Mouse (Mus musculus): ENCODE data around the gene Tex19.1. TPM values are rescaled to one million over a fixed set of nuclear protein-coding genes. Genes with fewer than 3 reads are reported as not detected.

Tex19.1 gene
- total and polyA plus RNA-seq, 3 experiments: 0.57 to 0.95 TPM; not detected in 1

DNA sequence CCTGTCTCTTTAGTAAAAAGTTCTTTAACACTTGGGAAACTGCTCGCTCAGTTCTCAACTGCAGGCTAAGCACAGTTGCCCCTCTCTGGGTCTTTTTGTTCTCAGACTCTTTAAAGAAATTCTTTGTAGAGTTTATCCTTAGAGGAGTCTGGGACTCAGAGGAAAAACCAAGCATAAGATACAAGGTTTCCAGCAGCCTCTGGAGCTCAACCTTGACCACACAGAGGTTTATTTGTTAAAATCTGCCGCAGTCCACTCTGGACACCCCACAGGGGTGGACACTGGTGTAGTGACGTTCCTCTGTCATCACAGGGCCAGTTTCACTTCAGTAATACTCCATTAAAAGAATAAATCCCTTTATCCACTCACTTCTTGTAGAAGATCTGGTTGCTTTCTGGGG is 27.4 kb upstream of the Tex19.1 start, which contains the start of gene Tex19.2:
TSS of gene Tex19.2 (minus strand) at position 101 of the 400 bp plus-strand sequence.
- no peak within 1 kb of the TSS for H3K9ac ChIP-seq (ENCODE audit: insufficient read depth, low read depth)
- in situ Hi-C loops (cut with MboI; ENCODE audit: low pct_ligation_motif_present, low pct_unique_long_range_greater_than_20kb, low sequenced_read_pairs) (no loop called here), dilution Hi-C loops (cut with MboI; ENCODE audit: extremely low pct_ligation_motif_present, extremely low pct_unique_long_range_greater_than_20kb, low sequenced_read_pairs) (no loop called here)
- H3K27ac ChIP-seq (ENCODE audit: insufficient read depth, low read depth): no peak within 1 kb of the TSS
- H3K4me3 ChIP-seq (replicated peaks in 1 of 3; ENCODE audit: low read depth in 2 of 3, low read length in 2 of 3, poor library complexity in 1 of 3): no peak within 1 kb of the TSS
- no peaks in the 10 kb centered on the region for H3K27me3 ChIP-seq (replicated peaks)
- peaks cover 0 to 13% of the 10 kb centered on the region in 2 experiments; a peak in 3 of 4 replicates for H3K4me1 ChIP-seq (ENCODE audit: control insufficient read depth in 1 of 2, insufficient read depth in 2 of 2)
- no peaks in the 10 kb centered on the region for H3K79me2 ChIP-seq (replicated peaks; ENCODE audit: control insufficient read depth, extremely low read depth, insufficient read depth, poor library complexity, severe bottlenecking)
- H3K9me3 ChIP-seq (replicated peaks; ENCODE audit: low read length): no peaks in the 10 kb centered on the region
- TF ChIP-seq MYC (IDR thresholded peaks at IDR 0.05; ENCODE audit: low read depth, low read length) (no peak), TBP (conservative IDR thresholded peaks at IDR 0.05; ENCODE audit: low read depth, low read length) (no peak), EP300 (IDR thresholded peaks at IDR 0.05; ENCODE audit: low read length) (no peak), CTCF (conservative IDR thresholded peaks at IDR 0.05 in 1 of 2, IDR thresholded peaks at IDR 0.05 in 1 of 2; ENCODE audit: low read depth in 2 of 2, low read length in 2 of 2) (no peak), JUN (IDR thresholded peaks at IDR 0.05; ENCODE audit: insufficient read depth, low read depth, low read length) (no peak), GABPA (IDR thresholded peaks at IDR 0.05; ENCODE audit: insufficient replicate concordance, low read depth, low read length) (no peak), ZNF384 (IDR thresholded peaks at IDR 0.05; ENCODE audit: low read depth, low read length) (no peak), POLR2A (IDR thresholded peaks at IDR 0.05; ENCODE audit: low read depth, low read length) (no peak), MAZ (IDR thresholded peaks at IDR 0.05; ENCODE audit: low read depth, low read length) (no peak), SIN3A (IDR thresholded peaks at IDR 0.05; ENCODE audit: low read length) (no peak), MAFK (IDR thresholded peaks at IDR 0.05; ENCODE audit: insufficient replicate concordance, low read length) (no peak), RCOR1 (conservative IDR thresholded peaks at IDR 0.05; ENCODE audit: low read depth, low read length) (no peak), NRF1 (IDR thresholded peaks at IDR 0.05; ENCODE audit: low read depth, low read length) (no peak), CHD2 (IDR thresholded peaks at IDR 0.05; ENCODE audit: low read length) (no peak), UBTF (IDR thresholded peaks at IDR 0.05; ENCODE audit: low read depth, low read length) (no peak), JUND (conservative IDR thresholded peaks at IDR 0.05; ENCODE audit: low read depth, low read length) (no peak), NELFE (IDR thresholded peaks at IDR 0.05; ENCODE audit: low read depth, low read length) (no peak), MXI1 (IDR thresholded peaks at IDR 0.05; ENCODE audit: low read depth, low read length) (no peak)
- no peaks in the 10 kb centered on the region for H3K36me3 ChIP-seq (replicated peaks in 1 of 2; ENCODE audit: control insufficient read depth in 1 of 2, insufficient read depth in 1 of 2, low read length in 1 of 2)
- no peak for DNase-seq (ENCODE audit: extremely low read depth)
- no peak within 1 kb of the TSS for H3K4me2 ChIP-seq (ENCODE audit: insufficient read depth, low read depth, poor library complexity, severe bottlenecking)

DNA sequence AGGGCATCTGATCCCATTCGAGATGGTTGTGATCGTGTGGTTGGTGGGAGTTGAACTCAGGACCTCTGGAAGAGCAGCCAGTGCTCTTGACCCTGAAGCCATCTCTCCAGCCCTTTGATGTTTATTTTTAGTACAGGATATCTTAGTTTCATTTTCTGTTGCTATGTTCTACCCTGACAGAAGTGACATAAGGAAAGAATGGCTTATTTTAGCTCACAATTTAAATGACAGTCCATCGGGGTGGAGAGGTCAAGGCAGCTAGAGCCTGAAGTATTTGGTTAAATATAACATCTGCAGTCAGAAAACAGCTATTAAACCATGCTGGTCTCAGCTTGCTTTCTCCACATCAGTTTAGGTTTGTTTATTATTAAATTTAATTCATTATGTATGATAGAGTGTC is 24.8 kb upstream of the Tex19.1 start:
- no peak overlapping the region for H3K4me3 ChIP-seq (replicated peaks in 1 of 3; ENCODE audit: low read depth in 2 of 3, low read length in 2 of 3, poor library complexity in 1 of 3)
- no peak overlapping the region for H3K9ac ChIP-seq (ENCODE audit: insufficient read depth, low read depth)
- no peaks in the 10 kb centered on the region for H3K27me3 ChIP-seq (replicated peaks)
- no peaks in the 10 kb centered on the region for H3K79me2 ChIP-seq (replicated peaks; ENCODE audit: control insufficient read depth, extremely low read depth, insufficient read depth, poor library complexity, severe bottlenecking)
- no peak for TF ChIP-seq ELF1 (IDR thresholded peaks at IDR 0.05; ENCODE audit: low read depth, low read length)
- TF ChIP-seq MEF2A (IDR thresholded peaks at IDR 0.05; ENCODE audit: borderline replicate concordance, low read depth, low read length): peak; percentile 81; the same call in 1 of the 2 replicates
- peaks cover 8% of the 10 kb centered on the region for H3K9me3 ChIP-seq (replicated peaks; ENCODE audit: low read length)
- no peak for DNase-seq (ENCODE audit: extremely low read depth)
- no peaks in the 10 kb centered on the region for H3K36me3 ChIP-seq (replicated peaks in 1 of 2; ENCODE audit: control insufficient read depth in 1 of 2, insufficient read depth in 1 of 2, low read length in 1 of 2)
- dilution Hi-C loops (cut with MboI; ENCODE audit: extremely low pct_ligation_motif_present, extremely low pct_unique_long_range_greater_than_20kb, low sequenced_read_pairs): no loop called here
- H3K4me1 ChIP-seq (ENCODE audit: control insufficient read depth in 1 of 2, insufficient read depth in 2 of 2): peaks cover 0 to 14% of the 10 kb centered on the region in 2 experiments; a peak in 3 of 4 replicates
- H3K4me2 ChIP-seq (ENCODE audit: insufficient read depth, low read depth, poor library complexity, severe bottlenecking): no peak overlapping the region
- in situ Hi-C loops (cut with MboI; ENCODE audit: low pct_ligation_motif_present, low pct_unique_long_range_greater_than_20kb, low sequenced_read_pairs): loop anchor here (5.0 kb wide), 1 partner anchor 39 kb away; the partner anchor contains the start of gene Sectm1a
- H3K27ac ChIP-seq (ENCODE audit: insufficient read depth, low read depth): no peak overlapping the region
